Mouse (Mus musculus): ENCODE results near the gene Srrm3. TPM values are rescaled to one million over a fixed set of nuclear protein-coding genes. Genes with fewer than 3 reads are reported as not detected.
A peak's percentile ranks its signal among the peaks of the same experiment; 100 is the strongest.

Srrm3 gene
- polyA plus RNA-seq, 1 experiment from 2014 or later: 0.22 TPM

- Histone ChIP-seq H3K4me2 (no peak overlapping the region), H3K4me3 (no peak overlapping the region), H3K4me1 (replicated peaks) (peaks cover 56% of the 10 kb centered on the region), H3K27ac (ENCODE audit: poor library complexity, severe bottlenecking) (peak overlapping the region; percentile 34; the same call in 1 of the 2 replicates), H3K9me3 (replicated peaks) (no peaks in the 10 kb centered on the region), H3K9ac (0 out of 2 replicates have a peak overlapping the region, but pooled peaks have one; percentile 20), H3K36me3 (peaks cover 60% of the 10 kb centered on the region), H3K27me3 (replicated peaks) (no peaks in the 10 kb centered on the region)
- 84% methylated on average over 3 of the region's 3 CpGs for WGBS
- ATAC-seq (ENCODE audit: insufficient number of reproducible peaks, low FRiP score): no peak
These were observed 109.9 kb downstream of the Srrm3 start for GRCm38 (mm10) chr5:135916601-135917000.

- H3K36me3 ChIP-seq: peaks cover 61% of the 10 kb centered on the region
- H3K9me3 ChIP-seq (replicated peaks): no peaks in the 10 kb centered on the region
- no peaks in the 10 kb centered on the region for H3K27me3 ChIP-seq (replicated peaks)
- no peak for ATAC-seq (ENCODE audit: insufficient number of reproducible peaks, low FRiP score)
- H3K4me3 ChIP-seq: no peak overlapping the region
- 92% methylated on average over 8 of the region's 8 CpGs for WGBS
- H3K4me2 ChIP-seq: no peak overlapping the region
- peaks cover 47% of the 10 kb centered on the region for H3K4me1 ChIP-seq (replicated peaks)
- H3K27ac ChIP-seq (ENCODE audit: poor library complexity, severe bottlenecking): 0 out of 2 replicates have a peak overlapping the region, but pooled peaks have one; percentile 34
- no peak overlapping the region for H3K9ac ChIP-seq
These were observed 110.8 kb downstream of the Srrm3 start for GRCm38 (mm10) chr5:135917327-135918058.

GRCm38 (mm10) chr5:135918059-135918437 lies 111.4 kb downstream of the Srrm3 start:
- Histone ChIP-seq H3K4me2 (no peak overlapping the region), H3K27me3 (replicated peaks) (no peaks in the 10 kb centered on the region), H3K4me3 (no peak overlapping the region), H3K27ac (ENCODE audit: poor library complexity, severe bottlenecking) (no peak overlapping the region), H3K36me3 (peaks cover 66% of the 10 kb centered on the region), H3K9me3 (replicated peaks) (no peaks in the 10 kb centered on the region), H3K9ac (no peak overlapping the region), H3K4me1 (replicated peaks) (peaks cover 42% of the 10 kb centered on the region)
- 94% methylated on average over 5 of the region's 5 CpGs for WGBS
- ATAC-seq (ENCODE audit: insufficient number of reproducible peaks, low FRiP score): no peak

GRCm38 (mm10) chr5:135918593-135918992 lies 111.9 kb downstream of the Srrm3 start:
- ATAC-seq (ENCODE audit: insufficient number of reproducible peaks, low FRiP score): no peak
- H3K36me3 ChIP-seq: peaks cover 71% of the 10 kb centered on the region
- WGBS: 94% methylated on average over 5 of the region's 5 CpGs

GRCm38 (mm10) chr5:135919902-135920301 lies 113.2 kb downstream of the Srrm3 start:
- Histone ChIP-seq H3K4me3 (no peak overlapping the region), H3K27ac (ENCODE audit: poor library complexity, severe bottlenecking) (no peak overlapping the region), H3K9ac (no peak overlapping the region), H3K27me3 (replicated peaks) (no peaks in the 10 kb centered on the region), H3K36me3 (peaks cover 83% of the 10 kb centered on the region), H3K9me3 (replicated peaks) (no peaks in the 10 kb centered on the region), H3K4me2 (no peak overlapping the region), H3K4me1 (replicated peaks) (peaks cover 23% of the 10 kb centered on the region)
- no peak for ATAC-seq (ENCODE audit: insufficient number of reproducible peaks, low FRiP score)
- 87% methylated on average over 3 of the region's 3 CpGs for WGBS

More at GRCm38 (mm10) chr5:135918593-135918992, 111.9 kb downstream of the Srrm3 start:
- H3K27ac ChIP-seq (ENCODE audit: poor library complexity, severe bottlenecking): no peak overlapping the region
- no peaks in the 10 kb centered on the region for H3K9me3 ChIP-seq (replicated peaks)
- no peak overlapping the region for H3K4me2 ChIP-seq
- H3K9ac ChIP-seq: no peak overlapping the region
- no peak overlapping the region for H3K4me3 ChIP-seq
- H3K4me1 ChIP-seq (replicated peaks): peaks cover 36% of the 10 kb centered on the region
- no peaks in the 10 kb centered on the region for H3K27me3 ChIP-seq (replicated peaks)

- Histone ChIP-seq H3K36me3 (peaks cover 93% of the 10 kb centered on the region), H3K27ac (ENCODE audit: poor library complexity, severe bottlenecking) (no peak overlapping the region), H3K4me1 (replicated peaks) (peaks cover 5% of the 10 kb centered on the region; the same call in 1 of the 2 replicates), H3K9ac (no peak overlapping the region), H3K9me3 (replicated peaks) (no peaks in the 10 kb centered on the region), H3K4me2 (no peak overlapping the region), H3K27me3 (replicated peaks) (no peaks in the 10 kb centered on the region), H3K4me3 (no peak overlapping the region)
- ATAC-seq (ENCODE audit: insufficient number of reproducible peaks, low FRiP score): no peak
- 94% methylated on average over 7 of the region's 7 CpGs for WGBS
These were observed 117.2 kb downstream of the Srrm3 start for GRCm38 (mm10) chr5:135923901-135924300.

Small RNA genes lying within 50 kb of the gene (microRNA-seq; reads per million reads assigned to microRNA genes)
- gene Gm23268: not detected

Other genes with a start within 250 kb of the Srrm3 start
- not detected in 2 replicates for gene Ccl26, start 243.3 kb upstream of the Srrm3 start, polyA plus RNA-seq (2016; fragmentation: Nextera tagmentation; extraction: Ambion mirVana)
- gene Ccl24, start 233.8 kb upstream of the Srrm3 start, polyA plus RNA-seq (2016; fragmentation: Nextera tagmentation; extraction: Ambion mirVana): 0.56 and 0.73 TPM in 2 replicates
- 39.2 and 45.6 TPM in 2 replicates for gene Rhbdd2, start 174.3 kb upstream of the Srrm3 start, polyA plus RNA-seq (2016; fragmentation: Nextera tagmentation; extraction: Ambion mirVana)
- gene Por, start 136.9 kb upstream of the Srrm3 start, polyA plus RNA-seq (2016; fragmentation: Nextera tagmentation; extraction: Ambion mirVana): 50.6 and 54.0 TPM in 2 replicates
- 34.5 and 35.8 TPM in 2 replicates for gene Tmem120a, start 62.4 kb upstream of the Srrm3 start, polyA plus RNA-seq (2016; fragmentation: Nextera tagmentation; extraction: Ambion mirVana)
- gene Styxl1, start 28.5 kb upstream of the Srrm3 start, polyA plus RNA-seq (2016; fragmentation: Nextera tagmentation; extraction: Ambion mirVana): not detected in 2 replicates
- 950 TPM in 2 replicates for gene Mdh2, start 28.4 kb upstream of the Srrm3 start, polyA plus RNA-seq (2016; fragmentation: Nextera tagmentation; extraction: Ambion mirVana)
- 916 and 1,021 TPM in 2 replicates for gene Hspb1, start 81.0 kb downstream of the Srrm3 start, polyA plus RNA-seq (2016; fragmentation: Nextera tagmentation; extraction: Ambion mirVana)
- 214 and 222 TPM in 2 replicates for gene Ywhag, start 127.7 kb downstream of the Srrm3 start, polyA plus RNA-seq (2016; fragmentation: Nextera tagmentation; extraction: Ambion mirVana)
- gene Ssc4d, start 167.6 kb downstream of the Srrm3 start, polyA plus RNA-seq (2016; fragmentation: Nextera tagmentation; extraction: Ambion mirVana): 0.70 and 1.6 TPM in 2 replicates
- 0.13 TPM in 1 of 2 replicates, not detected in the other for gene Zp3, start 173.2 kb downstream of the Srrm3 start, polyA plus RNA-seq (2016; fragmentation: Nextera tagmentation; extraction: Ambion mirVana)
- 28.7 and 29.9 TPM in 2 replicates for gene Dtx2, start 187.9 kb downstream of the Srrm3 start, polyA plus RNA-seq (2016; fragmentation: Nextera tagmentation; extraction: Ambion mirVana)
- 60.2 and 60.5 TPM in 2 replicates for gene Upk3b, start 231.6 kb downstream of the Srrm3 start, polyA plus RNA-seq (2016; fragmentation: Nextera tagmentation; extraction: Ambion mirVana)
- gene Upk3bl, start 247.6 kb downstream of the Srrm3 start, polyA plus RNA-seq (2016; fragmentation: Nextera tagmentation; extraction: Ambion mirVana): 0.40 and 0.50 TPM in 2 replicates

Measured in heart, embryonic 12.5 days (tissue).